Mouse (Mus musculus) liver, adult (tissue): ENCODE results near the gene Bpgm.

ENCODE experiments used
- GATA4 ChIP-seq: IDR thresholded peaks from 2 replicates; pipeline ENCODE4 v1.6.1; 2014; ENCODE audit warnings: mild to moderate bottlenecking, low read length; ENCODE audit not compliant: insufficient replicate concordance

The Bpgm gene

GRCm38 (mm10) chr6:34478677-34479360 lies 2.8 kb downstream of the Bpgm start:
- no peak for TF ChIP-seq GATA4

- no peak for TF ChIP-seq GATA4
Observed at GRCm38 (mm10) chr6:34479531-34479930, 3.5 kb downstream of the Bpgm start.

GRCm38 (mm10) chr6:34480749-34481148 lies 4.7 kb downstream of the Bpgm start:
- TF ChIP-seq GATA4 = no peak

GRCm38 (mm10) chr6:34481349-34481748 lies 5.3 kb downstream of the Bpgm start:
- TF ChIP-seq GATA4 = no peak

GRCm38 (mm10) chr6:34482842-34483241 lies 6.8 kb downstream of the Bpgm start:
- TF ChIP-seq GATA4 = no peak

GRCm38 (mm10) chr6:34483390-34483789 lies 7.4 kb downstream of the Bpgm start:
- TF ChIP-seq GATA4 = no peak

- TF ChIP-seq GATA4 = no peak
Observed at GRCm38 (mm10) chr6:34483811-34484210, 7.8 kb downstream of the Bpgm start.

- no peak for TF ChIP-seq GATA4
Observed at GRCm38 (mm10) chr6:34486071-34486626, 10.1 kb downstream of the Bpgm start.

- TF ChIP-seq GATA4 = no peak
Observed at GRCm38 (mm10) chr6:34493327-34494095, 17.5 kb downstream of the Bpgm start.

- no peak for TF ChIP-seq GATA4
Observed at GRCm38 (mm10) chr6:34495140-34495551, 19.1 kb downstream of the Bpgm start.

GRCm38 (mm10) chr6:34497991-34498625 lies 22.1 kb downstream of the Bpgm start:
- TF ChIP-seq GATA4 = no peak

GRCm38 (mm10) chr6:34502291-34502690 lies 26.3 kb downstream of the Bpgm start:
- no peak for TF ChIP-seq GATA4

GRCm38 (mm10) chr6:34505957-34506356 lies 29.9 kb downstream of the Bpgm start:
- TF ChIP-seq GATA4 = no peak

GRCm38 (mm10) chr6:34507581-34507980 lies 31.6 kb downstream of the Bpgm start:
- no peak for TF ChIP-seq GATA4

- TF ChIP-seq GATA4 = no peak
Observed at GRCm38 (mm10) chr6:34508016-34508415, 32.0 kb downstream of the Bpgm start.

GRCm38 (mm10) chr6:34510277-34510676 lies 34.3 kb downstream of the Bpgm start:
- TF ChIP-seq GATA4 = no peak

- no peak for TF ChIP-seq GATA4
Observed at GRCm38 (mm10) chr6:34511410-34511809, 35.4 kb downstream of the Bpgm start.
